Mouse (Mus musculus) cortical plate, adult 2 months (tissue): ENCODE data around the gene Myo9b.

Experiments
- CTCF ChIP-seq: fragments of 200-500 bp; IDR thresholded peaks from 2 replicates; pipeline ENCODE4 v1.5.1; 2011; ENCODE audit warnings: mild to moderate bottlenecking, control low read depth, low read length; ENCODE audit not compliant: insufficient read depth; ENCODE audit errors: extremely low read depth
- POLR2A ChIP-seq: fragments of 200-500 bp; IDR thresholded peaks from 2 replicates; pipeline ENCODE4 v1.6.1; 2011; ENCODE audit warnings: mild to moderate bottlenecking, low read length, control low read depth; ENCODE audit not compliant: insufficient read depth; ENCODE audit errors: extremely low read depth

GRCm38 (mm10) chr8:71404011-71404410 is 131.5 kb downstream of the Myo9b start:
- no peak for TF ChIP-seq POLR2A
- TF ChIP-seq CTCF = no peak
